In genomic region chr14:21903562-21904497, GRCm38 (mm10) we compare ENCODE assay signal across 8 mouse cellular contexts. TPM values are rescaled to one million over a fixed set of nuclear protein-coding genes. Genes with fewer than 3 reads are reported as not detected.
A peak's percentile ranks its signal among the peaks of the same experiment; 100 is the strongest.
DNase-seq lines count a peak whose midpoint lies in the region; ATAC-seq and TF ChIP-seq lines count a peak whose summit lies in the region.

No protein-coding gene starts in this region.

- TF ChIP-seq CTCF in hindbrain, postnatal 0 days (IDR thresholded peaks at IDR 0.05; ENCODE audit: low read depth), result peak; percentile 47

- 0 out of 2 replicates have a peak overlapping the region, but pooled peaks have one; percentile 1 for H3K9ac ChIP-seq in forebrain, embryonic 12.5 days
- H3K9ac ChIP-seq in hindbrain, postnatal 0 days (replicated peaks; ENCODE audit: low read length), result no peak overlapping the region
- no peak overlapping the region for H3K9ac ChIP-seq in liver, embryonic 11.5 days (ENCODE audit: low read depth, low read length)
- H3K9ac ChIP-seq in neural tube, embryonic 12.5 days, result 0 out of 2 replicates have a peak overlapping the region, but pooled peaks have one; percentile 30

- H3K27me3 ChIP-seq in heart, embryonic 10.5 days (ENCODE audit: insufficient read depth, poor library complexity, severe bottlenecking), result no peaks in the 10 kb centered on the region
- no peaks in the 10 kb centered on the region for H3K27me3 ChIP-seq in forebrain, embryonic 12.5 days
- H3K27me3 ChIP-seq in hindbrain, postnatal 0 days (ENCODE audit: insufficient read depth, low read length), result no peaks in the 10 kb centered on the region
- no peaks in the 10 kb centered on the region for H3K27me3 ChIP-seq in liver, embryonic 11.5 days (replicated peaks; ENCODE audit: control insufficient read depth, insufficient read depth, low read length)
- no peaks in the 10 kb centered on the region for H3K27me3 ChIP-seq in neural tube, embryonic 12.5 days (replicated peaks)

- H3K36me3 ChIP-seq in heart, embryonic 10.5 days, result no peaks in the 10 kb centered on the region
- H3K36me3 ChIP-seq in forebrain, embryonic 12.5 days (replicated peaks), result no peaks in the 10 kb centered on the region
- H3K36me3 ChIP-seq in hindbrain, postnatal 0 days (ENCODE audit: insufficient read depth, low read length), result no peaks in the 10 kb centered on the region
- H3K36me3 ChIP-seq in liver, embryonic 11.5 days (ENCODE audit: control insufficient read depth, insufficient read depth, low read length), result no peaks in the 10 kb centered on the region
- H3K36me3 ChIP-seq in neural tube, embryonic 12.5 days, result no peaks in the 10 kb centered on the region

- H3K4me1 ChIP-seq in heart, embryonic 10.5 days, result peaks cover 44% of the 10 kb centered on the region
- H3K4me1 ChIP-seq in forebrain, embryonic 12.5 days, result peaks cover 17% of the 10 kb centered on the region
- H3K4me1 ChIP-seq in hindbrain, postnatal 0 days (ENCODE audit: insufficient read depth, low read length), result no peaks in the 10 kb centered on the region
- 0 out of 2 replicates have a peak, but pooled peaks cover 6% of the 10 kb centered on the region for H3K4me1 ChIP-seq in liver, embryonic 11.5 days (replicated peaks; ENCODE audit: control insufficient read depth, insufficient read depth, low read length)
- H3K4me1 ChIP-seq in neural tube, embryonic 12.5 days, result peaks cover 22% of the 10 kb centered on the region

- peak overlapping the region; percentile 81 for H3K27ac ChIP-seq in heart, embryonic 10.5 days
- peak overlapping the region; percentile 63; the same call in 1 of the 2 replicates for H3K27ac ChIP-seq in forebrain, embryonic 12.5 days
- H3K27ac ChIP-seq in hindbrain, postnatal 0 days, result peak overlapping the region; percentile 12; the same call in 1 of the 2 replicates
- peak overlapping the region; percentile 29; the same call in 1 of the 2 replicates for H3K27ac ChIP-seq in liver, embryonic 11.5 days (ENCODE audit: low read depth, low read length)
- peak overlapping the region; percentile 27; the same call in 1 of the 2 replicates for H3K27ac ChIP-seq in neural tube, embryonic 12.5 days

- DNase-seq in heart, embryonic 10.5 days (ENCODE audit: low spot score), result peak; percentile 83
- DNase-seq in heart, adult 8-10 months (ENCODE audit: low spot score), result no peak
- DNase-seq in hindbrain, postnatal 0 days (ENCODE audit: low spot score), result peak; percentile 60
- peak; percentile 62 for DNase-seq in liver, embryonic 11.5 days (ENCODE audit: low spot score)
- no peak for DNase-seq in left cerebral cortex, adult 8-10 months (ENCODE audit: low spot score in 2 of 2)
- no peak for DNase-seq in frontal cortex, postnatal 36 days (ENCODE audit: low spot score in 2 of 2)

- no peaks in the 10 kb centered on the region for H3K9me3 ChIP-seq in heart, embryonic 10.5 days
- H3K9me3 ChIP-seq in forebrain, embryonic 12.5 days, result no peaks in the 10 kb centered on the region
- H3K9me3 ChIP-seq in hindbrain, postnatal 0 days (ENCODE audit: low read length), result no peaks in the 10 kb centered on the region
- no peaks in the 10 kb centered on the region for H3K9me3 ChIP-seq in liver, embryonic 11.5 days (ENCODE audit: control insufficient read depth, low read length)
- H3K9me3 ChIP-seq in neural tube, embryonic 12.5 days, result no peaks in the 10 kb centered on the region

- WGBS in heart, embryonic 10.5 days, result 27% methylated on average over 23 of the region's 23 CpGs
- WGBS in forebrain, embryonic 12.5 days, result 50% methylated on average over 23 of the region's 23 CpGs
- 16% methylated on average over 23 of the region's 23 CpGs for WGBS in hindbrain, postnatal 0 days
- 37% methylated on average over 23 of the region's 23 CpGs for WGBS in liver, embryonic 11.5 days
- WGBS in neural tube, embryonic 12.5 days, result 7% methylated on average over 23 of the region's 23 CpGs

- peak overlapping the region; percentile 42 for H3K4me3 ChIP-seq in heart, embryonic 10.5 days
- H3K4me3 ChIP-seq in forebrain, embryonic 12.5 days (replicated peaks), result no peak overlapping the region
- H3K4me3 ChIP-seq in hindbrain, postnatal 0 days (ENCODE audit: low read length), result no peak overlapping the region
- no peak overlapping the region for H3K4me3 ChIP-seq in liver, embryonic 11.5 days (ENCODE audit: low read depth, low read length)
- H3K4me3 ChIP-seq in neural tube, embryonic 12.5 days, result no peak overlapping the region

- ATAC-seq in forebrain, embryonic 12.5 days (ENCODE audit: low FRiP score), result no peak
- peak; percentile 85 for ATAC-seq in hindbrain, postnatal 0 days
- ATAC-seq in liver, embryonic 11.5 days (replicated peaks; ENCODE audit: low FRiP score), result 0 out of 2 replicates have a peak, but pooled peaks have one; percentile 18
- ATAC-seq in neural tube, embryonic 12.5 days (ENCODE audit: low FRiP score, low read depth), result peak; percentile 79

- H3K4me2 ChIP-seq in forebrain, embryonic 12.5 days, result no peak overlapping the region; the same call in 1 of the 2 replicates
- H3K4me2 ChIP-seq in hindbrain, postnatal 0 days (ENCODE audit: low read depth, low read length), result peak overlapping the region; percentile 40
- H3K4me2 ChIP-seq in liver, embryonic 11.5 days, result peak overlapping the region; percentile 45
- peak overlapping the region; percentile 54 for H3K4me2 ChIP-seq in neural tube, embryonic 12.5 days (replicated peaks)

RNA-seq across cellular contexts. Expression of gene Comtd1, which starts 55.1 kb away (rescaled TPM):
- polyA plus RNA-seq in heart, embryonic 10.5 days (2016; fragmentation: Nextera tagmentation; extraction: Ambion mirVana), result 48.1 and 52.2 TPM in 2 replicates
- total RNA-seq in heart, adult 8-10 months (2022), result 10 to 100 TPM in 2 of 4 experiments, 1 to 10 TPM in 2; 8.4 to 12.0 (median 10.3) TPM
- polyA plus RNA-seq in forebrain, embryonic 12.5 days (2016; fragmentation: Nextera tagmentation; extraction: Ambion mirVana), result 13.0 and 16.1 TPM in 2 replicates
- 37.1 and 47.9 TPM in 2 replicates for total RNA-seq in hindbrain, postnatal 0 days (2014; rRNA removed)
- 62.2 and 62.8 TPM in 2 replicates for polyA plus RNA-seq in hindbrain, postnatal 0 days (2015; fragmentation: Nextera tagmentation; extraction: Ambion mirVana)
- 54.4 and 59.0 TPM in 2 replicates for polyA plus RNA-seq in liver, embryonic 11.5 days (2014; fragmentation: Nextera tagmentation; extraction: Ambion mirVana)
- 15.0 and 19.6 TPM in 2 replicates for polyA plus RNA-seq in neural tube, embryonic 12.5 days (2016; fragmentation: Nextera tagmentation; extraction: Ambion mirVana)
- 10 to 100 TPM; 23.8 to 32.8 (median 30.7) TPM for total RNA-seq in left cerebral cortex, adult 8-10 months (2022)

Comparison
In these comparisons a context has a peak if more than half of its experiments do, and no peak if none do; other contexts are left out.
1. DNase-seq: peak in heart, embryonic 10.5 days (single experiment), hindbrain, postnatal 0 days (single experiment) and liver, embryonic 11.5 days (single experiment); none in heart, adult 8-10 months (single experiment), left cerebral cortex, adult 8-10 months (0 of 2) and frontal cortex, postnatal 36 days (0 of 2).
2. H3K27ac ChIP-seq: peak in every context shown above with its lines; median percentile 81 in heart, embryonic 10.5 days; 63 in forebrain, embryonic 12.5 days; 29 in liver, embryonic 11.5 days; 27 in neural tube, embryonic 12.5 days; 12 in hindbrain, postnatal 0 days.
3. H3K9ac ChIP-seq: peak in forebrain, embryonic 12.5 days (single experiment) and neural tube, embryonic 12.5 days (single experiment); none in hindbrain, postnatal 0 days (single experiment) and liver, embryonic 11.5 days (single experiment).